Mouse (Mus musculus) cerebellum, postnatal 10 days (tissue): Measurements from ENCODE around the gene Nudt7.

Experiments
- DNase-seq, 2 experiments: peaks; one replicate each; pipeline ENCODE4 v3.0.0; 2021; ENCODE audit warnings: mixed read lengths in 2 of 2

Gene Nudt7

DNA sequence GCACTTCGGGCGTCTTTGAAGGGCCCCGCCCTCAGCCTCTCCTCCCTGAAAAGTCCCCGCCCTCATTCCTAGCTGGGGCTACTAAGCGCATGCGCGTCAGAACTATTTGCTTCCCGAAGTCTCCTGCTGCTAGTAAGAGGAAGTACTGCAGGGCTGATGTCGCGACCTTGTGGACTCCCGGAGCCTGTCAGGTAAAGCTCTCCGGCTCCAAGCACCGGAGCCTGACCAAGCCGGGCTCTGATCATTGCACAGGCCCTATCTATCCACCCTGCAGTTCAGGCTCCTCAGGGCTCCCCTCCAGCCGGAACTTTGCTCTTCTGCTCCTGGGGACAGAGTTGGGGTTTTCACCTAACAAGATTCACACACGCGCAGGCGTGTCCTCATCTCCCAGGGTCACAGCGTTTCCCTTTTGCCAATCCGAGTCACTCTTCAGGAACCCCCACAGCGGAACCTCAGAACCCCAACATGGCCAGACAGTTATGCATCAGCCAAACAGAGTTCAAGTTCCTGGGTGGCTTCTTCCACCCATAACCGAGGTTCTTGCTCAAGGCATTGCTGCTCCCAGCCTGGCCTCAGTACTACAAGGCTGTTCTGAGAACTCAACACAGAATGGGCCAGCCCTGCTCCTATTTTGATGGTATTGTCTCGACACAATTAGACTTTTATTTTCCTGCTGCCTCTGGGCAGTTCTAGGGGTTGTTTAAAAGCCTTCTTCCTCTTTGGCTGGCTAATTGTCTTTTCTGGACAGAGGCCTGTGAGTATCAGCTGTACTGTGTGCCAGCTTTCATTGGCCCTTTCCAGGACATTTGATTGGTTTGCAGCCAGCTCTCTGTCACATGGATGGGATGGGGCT lies at the start of gene Nudt7:
Nudt7 (plus strand) TSS at position 48 of the 853 bp plus-strand sequence.
- peak; percentile 76 to 85 for DNase-seq

DNA sequence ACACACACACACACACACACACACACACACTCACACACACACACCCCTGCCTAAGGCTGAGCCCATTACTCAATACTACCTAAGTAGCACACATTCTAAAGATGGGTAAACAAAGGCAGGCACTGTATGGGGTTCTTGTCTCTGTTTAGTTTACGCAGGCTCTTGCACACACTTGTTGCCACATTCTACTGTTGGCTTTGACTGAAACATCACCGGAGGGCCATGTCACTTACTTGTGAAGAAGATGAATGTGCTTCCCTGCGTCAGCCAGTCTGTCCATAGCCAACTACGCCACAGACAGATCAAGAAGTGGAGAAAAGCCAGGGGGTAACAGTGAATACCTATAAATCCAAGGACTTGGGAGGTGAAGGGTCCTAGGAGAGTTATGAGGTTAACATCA lies 45.4 kb upstream of the Nudt7 start:
- DNase-seq = no peak

GRCm38 (mm10) chr8:114090736-114091135 lies 42.6 kb upstream of the Nudt7 start:
- DNase-seq = no peak

- no peak for DNase-seq
These were observed 40.0 kb upstream of the Nudt7 start for GRCm38 (mm10) chr8:114093321-114093720.

GRCm38 (mm10) chr8:114094526-114094925 lies 38.8 kb upstream of the Nudt7 start:
- DNase-seq = no peak

GRCm38 (mm10) chr8:114100561-114101206 lies 32.7 kb upstream of the Nudt7 start:
- peak; percentile 18 to 28 for DNase-seq

- no peak for DNase-seq
These were observed 30.0 kb upstream of the Nudt7 start for GRCm38 (mm10) chr8:114103401-114103800.

DNA sequence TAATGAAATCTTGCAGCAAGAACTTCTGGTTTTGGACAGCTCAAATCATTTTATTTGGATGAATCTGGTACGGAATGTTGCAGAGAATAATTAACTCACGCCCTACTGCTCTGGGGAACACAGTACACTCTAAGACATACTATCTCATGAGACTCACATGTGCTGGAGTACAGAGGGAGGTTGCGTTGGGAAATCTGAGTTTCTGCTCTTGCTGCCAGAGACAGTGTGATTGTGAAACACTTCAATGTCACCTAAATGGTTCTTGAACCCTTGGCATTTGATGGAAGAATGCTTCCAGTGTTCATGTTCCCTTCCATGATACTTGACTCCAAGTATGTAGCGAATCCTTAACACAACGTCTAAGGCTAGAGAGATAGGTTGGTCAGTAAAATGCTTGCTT lies 27.4 kb upstream of the Nudt7 start:
- DNase-seq = no peak

- no peak for DNase-seq
These were observed 23.8 kb upstream of the Nudt7 start for GRCm38 (mm10) chr8:114109365-114110140.

DNA sequence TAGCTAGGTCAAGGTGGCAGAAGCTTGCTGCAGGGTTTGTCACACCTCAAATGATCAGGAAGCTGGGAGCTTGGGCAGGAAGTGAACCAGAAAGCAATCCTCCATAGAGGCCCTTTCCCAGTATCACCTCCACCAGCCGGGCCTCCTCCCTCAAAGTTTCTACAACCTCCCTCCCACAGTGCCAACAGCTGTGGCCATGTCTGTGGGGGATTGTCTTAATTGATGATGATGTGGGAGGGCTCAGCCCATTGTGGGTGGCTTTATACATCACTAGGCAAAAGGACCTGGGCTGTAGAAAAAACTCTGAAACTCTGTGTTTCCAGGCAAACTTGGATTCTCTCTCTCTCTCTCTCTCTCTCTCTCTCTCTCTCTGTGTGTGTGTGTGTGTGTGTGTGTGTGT lies 18.3 kb upstream of the Nudt7 start:
- DNase-seq = no peak

GRCm38 (mm10) chr8:114116049-114116448 lies 17.3 kb upstream of the Nudt7 start:
- no peak for DNase-seq

DNA sequence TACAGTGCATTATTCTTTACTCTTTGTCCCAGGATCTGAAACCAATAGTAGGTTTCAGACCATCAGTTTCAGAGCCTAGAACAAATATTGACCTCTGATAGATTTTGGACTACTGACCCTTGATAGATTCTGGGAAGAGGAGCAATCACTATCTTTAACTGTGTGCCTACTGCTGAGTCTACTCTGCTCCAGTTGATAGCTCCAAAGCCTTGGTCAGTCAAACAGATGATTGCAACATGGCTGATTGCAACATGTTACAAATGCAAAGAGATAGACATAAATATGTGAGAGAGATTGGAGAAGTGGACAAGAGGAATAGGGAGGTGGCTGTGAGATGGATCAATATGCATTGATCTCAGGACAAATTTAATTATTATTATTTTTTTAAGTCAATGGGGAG lies 15.9 kb upstream of the Nudt7 start:
- no peak for DNase-seq

GRCm38 (mm10) chr8:114121781-114122180 lies 11.6 kb upstream of the Nudt7 start:
- no peak for DNase-seq

DNA sequence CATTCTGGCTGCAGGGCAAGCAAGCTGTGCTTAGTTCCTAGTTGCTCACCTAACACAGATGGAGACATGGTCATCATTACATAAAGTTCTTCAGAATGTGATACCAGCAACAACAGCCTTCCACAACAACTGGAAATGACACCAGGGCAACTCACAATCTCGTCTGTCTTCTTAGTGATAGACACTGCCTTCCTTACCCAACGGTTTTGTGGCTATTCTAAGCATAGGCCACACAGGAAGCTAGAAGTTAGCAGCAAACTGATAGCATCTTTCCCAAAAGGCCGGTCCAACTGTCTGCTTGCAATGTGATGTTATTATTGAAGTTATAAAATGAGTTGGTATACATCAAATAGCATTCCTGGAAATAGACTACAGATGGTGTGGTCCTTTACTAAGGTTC lies 9.7 kb upstream of the Nudt7 start:
- DNase-seq = no peak

DNA sequence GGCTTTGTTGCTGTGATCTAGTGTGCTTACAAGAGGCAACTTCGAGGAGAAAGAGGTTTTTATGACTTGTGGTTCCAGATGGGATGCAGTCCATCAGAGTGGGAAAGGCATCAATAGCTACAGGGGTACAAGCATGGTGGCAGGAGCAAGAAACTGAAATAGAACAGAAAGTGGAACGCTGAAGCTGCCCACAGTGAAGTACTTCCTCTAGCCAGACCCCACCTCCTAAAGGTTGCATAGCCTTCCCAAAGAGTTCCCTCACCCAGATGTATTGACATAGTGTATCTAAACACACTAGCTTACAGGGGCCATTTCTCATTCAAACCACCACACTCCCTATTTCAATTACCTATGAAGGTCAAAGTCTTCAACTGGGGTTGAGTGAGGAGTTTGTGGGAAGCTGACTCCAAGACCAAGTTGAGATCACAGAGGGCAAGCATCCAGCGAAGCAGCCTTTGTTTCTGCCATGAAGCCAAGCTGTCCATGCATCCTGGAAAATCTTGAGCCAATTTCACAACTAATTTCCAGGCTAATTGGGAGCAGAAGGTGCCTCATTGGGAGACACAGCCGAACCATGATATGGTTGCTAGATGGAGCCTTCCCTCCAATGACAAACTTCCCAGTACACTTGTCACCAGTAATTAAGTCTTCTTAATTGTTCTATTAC lies 9.1 kb upstream of the Nudt7 start:
- DNase-seq = peak; percentile 55 to 60

DNA sequence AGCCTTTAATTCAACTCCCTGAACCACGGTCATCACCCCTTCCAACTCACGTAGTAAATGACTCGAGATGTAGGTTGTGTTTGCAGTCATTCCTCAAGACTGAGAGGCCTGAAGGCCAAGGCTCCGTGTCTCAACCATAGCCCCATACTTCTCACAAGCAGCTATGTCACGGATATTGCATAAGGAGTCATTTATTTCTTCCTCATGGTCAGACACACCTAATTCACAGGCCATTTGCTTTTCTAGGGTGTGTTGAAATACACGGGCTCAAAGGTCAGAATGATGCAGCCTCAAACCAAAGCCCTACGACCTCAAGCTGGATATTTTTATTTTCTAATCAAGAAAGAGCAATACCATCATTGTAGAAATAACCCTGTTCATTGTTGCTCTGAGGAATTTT lies 2.5 kb upstream of the Nudt7 start:
- no peak for DNase-seq

- DNase-seq = no peak
These were observed 1.9 kb upstream of the Nudt7 start for GRCm38 (mm10) chr8:114131421-114131820.

- no peak for DNase-seq
These were observed 277 bp upstream of the Nudt7 start for GRCm38 (mm10) chr8:114133050-114133509.

GRCm38 (mm10) chr8:114136750-114137149 lies 3.4 kb downstream of the Nudt7 start:
- DNase-seq = no peak

DNA sequence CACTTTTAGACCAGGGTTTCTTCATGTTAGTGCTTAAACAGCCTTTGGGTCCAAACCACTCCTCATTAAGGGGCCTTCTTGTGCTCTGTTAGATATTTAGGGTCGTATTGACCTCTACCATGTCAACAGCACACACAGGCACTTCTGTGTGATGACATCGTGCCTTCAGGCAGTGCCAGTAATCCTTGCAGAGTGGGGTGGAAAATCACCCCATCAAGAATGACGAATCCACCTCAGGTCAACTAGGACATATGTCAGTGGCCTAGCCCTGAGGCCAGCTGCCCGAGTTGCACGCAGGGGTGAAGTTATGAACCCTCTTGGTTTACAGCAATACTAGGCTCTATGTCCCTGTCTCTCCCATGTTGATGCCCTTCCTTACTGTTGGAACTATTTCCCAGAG lies 3.8 kb downstream of the Nudt7 start:
- no peak for DNase-seq

DNA sequence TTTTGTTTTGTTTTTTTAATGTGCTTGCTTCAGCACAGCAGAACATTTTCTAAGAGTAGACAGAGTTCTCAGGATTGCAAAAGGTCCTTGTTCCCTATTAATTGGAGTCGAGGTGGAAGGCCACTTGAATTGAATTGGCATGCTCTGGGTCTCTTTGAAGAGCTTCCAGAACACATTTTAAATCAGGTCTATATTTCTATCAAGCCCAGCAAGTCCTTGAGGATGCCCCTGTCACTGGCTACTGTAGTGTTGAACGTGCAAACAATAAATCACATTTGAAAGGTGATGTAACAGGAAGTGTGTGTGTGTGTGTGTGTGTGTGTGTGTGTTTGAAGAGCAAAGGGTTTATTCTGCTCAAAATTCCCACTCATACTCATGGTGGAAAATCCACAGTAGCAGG lies 7.1 kb downstream of the Nudt7 start:
- no peak for DNase-seq

DNA sequence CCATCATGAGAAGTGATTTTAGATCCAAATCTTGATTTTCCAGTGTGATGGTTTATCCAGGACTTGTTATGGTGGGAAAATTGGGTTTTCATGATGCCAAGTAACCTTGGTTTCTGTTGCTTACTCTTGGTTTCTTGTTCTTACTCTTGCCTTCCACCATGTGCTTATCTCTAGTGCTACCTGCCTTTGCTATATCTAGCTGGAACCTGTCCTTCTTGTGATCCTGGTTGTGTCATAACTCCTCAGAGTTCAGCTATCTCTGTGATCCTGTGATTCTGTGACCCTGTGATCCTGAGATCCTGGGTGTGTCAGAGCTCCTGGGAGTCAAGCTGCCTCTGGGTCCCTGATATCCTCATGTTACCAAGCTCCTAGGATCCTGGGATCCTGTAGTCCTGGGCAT lies 8.8 kb downstream of the Nudt7 start:
- no peak for DNase-seq
